Mouse (Mus musculus): ENCODE measurements around the gene Fbln2. TPM values are rescaled to one million over a fixed set of nuclear protein-coding genes. Genes with fewer than 3 reads are reported as not detected.

Gene Fbln2
- total and polyA plus RNA-seq, 2 experiments from 2014 or later = 120 to 222 TPM

DNA sequence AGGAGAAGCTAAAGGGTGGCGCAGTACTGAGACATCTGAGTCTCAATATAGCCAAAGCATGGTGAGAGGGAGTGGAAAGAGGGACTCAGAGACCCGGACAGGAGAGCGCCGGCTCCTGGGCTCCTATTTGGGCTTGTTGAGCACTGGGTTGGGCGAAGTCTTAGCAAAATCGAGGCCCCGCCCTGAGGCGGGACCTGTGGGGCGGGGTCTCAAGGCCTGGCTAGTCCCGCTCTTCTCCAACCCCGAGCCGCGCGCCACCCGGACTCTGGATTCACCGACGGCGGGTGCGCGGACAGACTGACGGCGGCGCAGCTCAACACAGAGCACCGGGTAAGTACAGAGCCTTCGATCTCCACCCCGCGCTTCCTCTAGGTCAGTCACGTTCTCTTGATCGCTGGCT is 316 bp downstream of the Fbln2 start:
- Histone ChIP-seq H3K4me2 (ENCODE audit: low read depth, low read length) (peak overlapping the region; percentile 66), H3K27me3 (ENCODE audit: control insufficient read depth, insufficient read depth, low read length) (no peaks in the 10 kb centered on the region), H3K27ac (ENCODE audit: low read depth) (peak overlapping the region; percentile 37), H3K4me3 (ENCODE audit: low read depth, low read length) (peak overlapping the region; percentile 45), H3K4me1 (ENCODE audit: control insufficient read depth, insufficient read depth) (peaks cover 26% of the 10 kb centered on the region), H3K9me3 (replicated peaks; ENCODE audit: control insufficient read depth, low read length) (no peaks in the 10 kb centered on the region), H3K36me3 (replicated peaks; ENCODE audit: control insufficient read depth, insufficient read depth, low read length) (no peaks in the 10 kb centered on the region), H3K9ac (replicated peaks; ENCODE audit: low read depth, low read length) (peak overlapping the region; percentile 51)
- ATAC-seq (ENCODE audit: insufficient read depth, low read depth) = 0 out of 2 replicates have a peak, but pooled peaks have one; percentile 30
- no peak for TF ChIP-seq EP300 (IDR thresholded peaks at IDR 0.05; ENCODE audit: low read depth)
- TF ChIP-seq CTCF (IDR thresholded peaks at IDR 0.05; ENCODE audit: low read depth) = no peak
- peak; percentile 48 for DNase-seq (ENCODE audit: low spot score)
- WGBS = 3% methylated on average over 28 of the region's 29 CpGs

GRCm38 (mm10) chr6:91213287-91214218 is 1.3 kb downstream of the Fbln2 start:
- Histone ChIP-seq H3K27ac (ENCODE audit: low read depth) (peak overlapping the region; percentile 37; the same call in 1 of the 2 replicates), H3K4me3 (ENCODE audit: low read depth, low read length) (peak overlapping the region; percentile 45), H3K9ac (replicated peaks; ENCODE audit: low read depth, low read length) (peak overlapping the region; percentile 51; the same call in 1 of the 2 replicates), H3K4me1 (ENCODE audit: control insufficient read depth, insufficient read depth) (peaks cover 32% of the 10 kb centered on the region), H3K27me3 (ENCODE audit: control insufficient read depth, insufficient read depth, low read length) (no peaks in the 10 kb centered on the region), H3K9me3 (replicated peaks; ENCODE audit: control insufficient read depth, low read length) (no peaks in the 10 kb centered on the region), H3K36me3 (replicated peaks; ENCODE audit: control insufficient read depth, insufficient read depth, low read length) (no peaks in the 10 kb centered on the region), H3K4me2 (ENCODE audit: low read depth, low read length) (peak overlapping the region; percentile 66)
- ATAC-seq (ENCODE audit: insufficient read depth, low read depth) (no peak), DNase-seq (ENCODE audit: low spot score) (no peak)
- TF ChIP-seq EP300 (IDR thresholded peaks at IDR 0.05; ENCODE audit: low read depth) (no peak), CTCF (IDR thresholded peaks at IDR 0.05; ENCODE audit: low read depth) (no peak)
- 50% methylated on average over 21 of the region's 21 CpGs for WGBS

- Histone ChIP-seq H3K4me3 (ENCODE audit: low read depth, low read length) (no peak overlapping the region), H3K27ac (ENCODE audit: low read depth) (no peak overlapping the region), H3K9ac (replicated peaks; ENCODE audit: low read depth, low read length) (no peak overlapping the region), H3K4me2 (ENCODE audit: low read depth, low read length) (no peak overlapping the region), H3K27me3 (ENCODE audit: control insufficient read depth, insufficient read depth, low read length) (no peaks in the 10 kb centered on the region), H3K36me3 (replicated peaks; ENCODE audit: control insufficient read depth, insufficient read depth, low read length) (no peaks in the 10 kb centered on the region), H3K9me3 (replicated peaks; ENCODE audit: control insufficient read depth, low read length) (no peaks in the 10 kb centered on the region), H3K4me1 (ENCODE audit: control insufficient read depth, insufficient read depth) (peaks cover 30% of the 10 kb centered on the region)
- ATAC-seq (ENCODE audit: insufficient read depth, low read depth) (no peak), DNase-seq (ENCODE audit: low spot score) (no peak)
- WGBS = 68% methylated on average over 1 of the region's 1 CpGs
- no peak for TF ChIP-seq CTCF (IDR thresholded peaks at IDR 0.05; ENCODE audit: low read depth)
- TF ChIP-seq EP300 (IDR thresholded peaks at IDR 0.05; ENCODE audit: low read depth) = no peak
These were observed 3.2 kb downstream of the Fbln2 start for GRCm38 (mm10) chr6:91215454-91215853.

DNA sequence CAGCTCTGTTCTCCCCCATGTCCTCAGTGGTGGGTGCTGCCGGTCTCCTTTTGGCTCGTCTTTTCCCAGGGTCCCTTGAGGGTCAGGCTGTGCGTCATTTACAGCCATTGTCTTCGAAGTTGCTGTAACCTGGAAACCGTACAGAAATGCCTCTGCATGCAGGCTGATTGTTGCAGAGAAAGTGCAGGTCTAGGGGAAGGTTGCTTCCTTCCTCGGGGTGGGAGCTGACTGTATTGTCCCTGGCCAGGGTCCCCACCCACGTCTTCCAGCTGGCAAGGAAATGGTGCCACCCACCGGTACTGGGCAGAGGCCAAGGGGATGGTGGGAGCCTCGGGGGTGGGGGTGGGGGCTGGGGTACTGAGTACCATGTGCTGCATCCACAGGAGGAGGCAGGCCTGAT is 6.2 kb downstream of the Fbln2 start:
- Histone ChIP-seq H3K9me3 (replicated peaks; ENCODE audit: control insufficient read depth, low read length) (no peaks in the 10 kb centered on the region), H3K4me3 (ENCODE audit: low read depth, low read length) (no peak overlapping the region), H3K27me3 (ENCODE audit: control insufficient read depth, insufficient read depth, low read length) (0 out of 2 replicates have a peak, but pooled peaks cover 4% of the 10 kb centered on the region), H3K27ac (ENCODE audit: low read depth) (no peak overlapping the region), H3K4me1 (ENCODE audit: control insufficient read depth, insufficient read depth) (peaks cover 16% of the 10 kb centered on the region), H3K4me2 (ENCODE audit: low read depth, low read length) (no peak overlapping the region), H3K36me3 (replicated peaks; ENCODE audit: control insufficient read depth, insufficient read depth, low read length) (no peaks in the 10 kb centered on the region), H3K9ac (replicated peaks; ENCODE audit: low read depth, low read length) (no peak overlapping the region)
- TF ChIP-seq EP300 (IDR thresholded peaks at IDR 0.05; ENCODE audit: low read depth) (peak; percentile 65; the same call in 1 of the 2 replicates), CTCF (IDR thresholded peaks at IDR 0.05; ENCODE audit: low read depth) (no peak)
- ATAC-seq (ENCODE audit: insufficient read depth, low read depth) (peak; percentile 27; the same call in 1 of the 2 replicates), DNase-seq (ENCODE audit: low spot score) (peak; percentile 40)
- 46% methylated on average over 9 of the region's 9 CpGs for WGBS

DNA sequence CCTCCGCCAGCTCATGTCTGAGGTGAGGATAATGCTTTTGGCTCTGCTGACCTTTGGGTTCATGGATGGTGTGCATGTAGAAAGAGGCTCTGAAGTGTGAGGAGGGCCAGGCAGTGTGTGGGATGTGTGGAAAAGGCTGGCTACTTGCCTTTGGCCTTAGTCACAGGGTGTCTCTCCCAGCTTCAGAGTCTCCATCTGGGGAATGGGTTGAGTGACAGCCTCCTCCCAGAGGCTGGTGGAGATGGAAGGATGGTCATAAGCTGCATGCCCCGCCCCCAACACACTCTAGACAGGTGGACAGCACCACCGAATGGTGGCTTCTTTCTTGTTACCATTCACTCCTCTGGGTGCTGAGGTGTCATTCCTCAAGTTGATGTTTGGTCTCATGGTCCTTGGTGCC is 6.6 kb downstream of the Fbln2 start:
- ATAC-seq (ENCODE audit: insufficient read depth, low read depth) = no peak
- WGBS = 50% methylated on average over 3 of the region's 3 CpGs

More for the DNA sequence above, 6.6 kb downstream of the Fbln2 start:
- H3K9ac ChIP-seq (replicated peaks; ENCODE audit: low read depth, low read length) = no peak overlapping the region
- 0 out of 2 replicates have a peak, but pooled peaks cover 4% of the 10 kb centered on the region for H3K27me3 ChIP-seq (ENCODE audit: control insufficient read depth, insufficient read depth, low read length)
- H3K27ac ChIP-seq (ENCODE audit: low read depth) = no peak overlapping the region
- no peak overlapping the region for H3K4me2 ChIP-seq (ENCODE audit: low read depth, low read length)
- peaks cover 16% of the 10 kb centered on the region for H3K4me1 ChIP-seq (ENCODE audit: control insufficient read depth, insufficient read depth)
- H3K9me3 ChIP-seq (replicated peaks; ENCODE audit: control insufficient read depth, low read length) = no peaks in the 10 kb centered on the region
- no peak for DNase-seq (ENCODE audit: low spot score)
- TF ChIP-seq CTCF (IDR thresholded peaks at IDR 0.05; ENCODE audit: low read depth) = no peak
- no peak for TF ChIP-seq EP300 (IDR thresholded peaks at IDR 0.05; ENCODE audit: low read depth)
- H3K4me3 ChIP-seq (ENCODE audit: low read depth, low read length) = no peak overlapping the region
- no peaks in the 10 kb centered on the region for H3K36me3 ChIP-seq (replicated peaks; ENCODE audit: control insufficient read depth, insufficient read depth, low read length)

Measured in heart, postnatal 0 days (tissue).